Mouse (Mus musculus): Measurements from ENCODE around the gene Glmn. TPM values are rescaled to one million over a fixed set of nuclear protein-coding genes. Genes with fewer than 3 reads are reported as not detected.

The Glmn gene
- total and polyA plus RNA-seq, 2 experiments from 2014 or later = 18.0 to 35.4 TPM

- no peaks in the 10 kb centered on the region for H3K27me3 ChIP-seq (ENCODE audit: insufficient read depth, low read length)
- TF ChIP-seq CTCF (IDR thresholded peaks at IDR 0.05; ENCODE audit: low read depth) = no peak
- H3K4me1 ChIP-seq (ENCODE audit: insufficient read depth) = no peaks in the 10 kb centered on the region
- H3K27ac ChIP-seq (ENCODE audit: low read depth, low read length) = no peak overlapping the region
- no peak overlapping the region for H3K4me3 ChIP-seq (ENCODE audit: low read depth, low read length)
- ATAC-seq (no peak), DNase-seq (no peak)
- 84% methylated on average over 6 of the region's 6 CpGs for WGBS
- no peaks in the 10 kb centered on the region for H3K9me3 ChIP-seq (ENCODE audit: low read length)
- no peak overlapping the region for H3K4me2 ChIP-seq (ENCODE audit: low read depth)
- H3K36me3 ChIP-seq (ENCODE audit: insufficient read depth) = peaks cover 27% of the 10 kb centered on the region
- H3K9ac ChIP-seq = no peak overlapping the region
Observed at GRCm38 (mm10) chr5:107617986-107618385, 20.3 kb upstream of the Glmn start.

GRCm38 (mm10) chr5:107611224-107611623 lies 13.5 kb upstream of the Glmn start:
- DNase-seq (peak; percentile 85), ATAC-seq (peak; percentile 77)
- H3K9ac ChIP-seq = no peak overlapping the region
- H3K27me3 ChIP-seq (ENCODE audit: insufficient read depth, low read length) = no peaks in the 10 kb centered on the region
- TF ChIP-seq CTCF (IDR thresholded peaks at IDR 0.05; ENCODE audit: low read depth) = peak; percentile 94
- no peaks in the 10 kb centered on the region for H3K9me3 ChIP-seq (ENCODE audit: low read length)
- H3K4me1 ChIP-seq (ENCODE audit: insufficient read depth) = no peaks in the 10 kb centered on the region
- 5% methylated on average over 2 of the region's 2 CpGs for WGBS
- H3K36me3 ChIP-seq (ENCODE audit: insufficient read depth) = peaks cover 14% of the 10 kb centered on the region
- H3K27ac ChIP-seq (ENCODE audit: low read depth, low read length) = no peak overlapping the region
- H3K4me3 ChIP-seq (ENCODE audit: low read depth, low read length) = no peak overlapping the region
- H3K4me2 ChIP-seq (ENCODE audit: low read depth) = no peak overlapping the region

GRCm38 (mm10) chr5:107598380-107598779 lies 692 bp upstream of the Glmn start:
- DNase-seq (peak; percentile 1), ATAC-seq (no peak)
- Histone ChIP-seq H3K4me1 (ENCODE audit: insufficient read depth) (0 out of 2 replicates have a peak, but pooled peaks cover 5% of the 10 kb centered on the region), H3K4me2 (ENCODE audit: low read depth) (peak overlapping the region; percentile 67), H3K9me3 (ENCODE audit: low read length) (no peaks in the 10 kb centered on the region), H3K27me3 (ENCODE audit: insufficient read depth, low read length) (no peaks in the 10 kb centered on the region), H3K27ac (ENCODE audit: low read depth, low read length) (peak overlapping the region; percentile 91; the same call in 1 of the 2 replicates), H3K9ac (peak overlapping the region; percentile 81; the same call in 1 of the 2 replicates), H3K4me3 (ENCODE audit: low read depth, low read length) (peak overlapping the region; percentile 73), H3K36me3 (ENCODE audit: insufficient read depth) (peaks cover 18% of the 10 kb centered on the region)
- no peak for TF ChIP-seq CTCF (IDR thresholded peaks at IDR 0.05; ENCODE audit: low read depth)
- 11% methylated on average over 4 of the region's 4 CpGs for WGBS

- DNase-seq = peak; percentile 28
- Histone ChIP-seq H3K36me3 (ENCODE audit: insufficient read depth) (peaks cover 37% of the 10 kb centered on the region), H3K27ac (ENCODE audit: low read depth, low read length) (no peak overlapping the region), H3K27me3 (ENCODE audit: insufficient read depth, low read length) (no peaks in the 10 kb centered on the region), H3K9ac (no peak overlapping the region), H3K4me2 (ENCODE audit: low read depth) (no peak overlapping the region), H3K4me1 (ENCODE audit: insufficient read depth) (no peaks in the 10 kb centered on the region), H3K4me3 (ENCODE audit: low read depth, low read length) (no peak overlapping the region), H3K9me3 (ENCODE audit: low read length) (no peaks in the 10 kb centered on the region)
- WGBS = 84% methylated on average over 9 of the region's 9 CpGs
- peak; percentile 79 for ATAC-seq
- TF ChIP-seq CTCF (IDR thresholded peaks at IDR 0.05; ENCODE audit: low read depth) = no peak
Observed at GRCm38 (mm10) chr5:107569148-107569547, 28.5 kb downstream of the Glmn start.

GRCm38 (mm10) chr5:107556969-107557368 lies 40.7 kb downstream of the Glmn start:
- Histone ChIP-seq H3K27me3 (ENCODE audit: insufficient read depth, low read length) (no peaks in the 10 kb centered on the region), H3K9ac (no peak overlapping the region), H3K36me3 (ENCODE audit: insufficient read depth) (peaks cover 49% of the 10 kb centered on the region), H3K4me3 (ENCODE audit: low read depth, low read length) (no peak overlapping the region), H3K4me1 (ENCODE audit: insufficient read depth) (no peaks in the 10 kb centered on the region), H3K9me3 (ENCODE audit: low read length) (no peaks in the 10 kb centered on the region), H3K27ac (ENCODE audit: low read depth, low read length) (no peak overlapping the region), H3K4me2 (ENCODE audit: low read depth) (no peak overlapping the region)
- WGBS = 80% methylated on average over 3 of the region's 3 CpGs
- no peak for DNase-seq
- no peak for TF ChIP-seq CTCF (IDR thresholded peaks at IDR 0.05; ENCODE audit: low read depth)
- ATAC-seq = no peak

GRCm38 (mm10) chr5:107554336-107554735 lies 43.4 kb downstream of the Glmn start:
- WGBS = 90% methylated on average over 5 of the region's 5 CpGs
- H3K27ac ChIP-seq (ENCODE audit: low read depth, low read length) = no peak overlapping the region
- ATAC-seq (no peak), DNase-seq (no peak)
- H3K36me3 ChIP-seq (ENCODE audit: insufficient read depth) = peaks cover 38% of the 10 kb centered on the region
- H3K4me3 ChIP-seq (ENCODE audit: low read depth, low read length) = no peak overlapping the region
- H3K9ac ChIP-seq = no peak overlapping the region
- no peaks in the 10 kb centered on the region for H3K4me1 ChIP-seq (ENCODE audit: insufficient read depth)
- TF ChIP-seq CTCF (IDR thresholded peaks at IDR 0.05; ENCODE audit: low read depth) = no peak
- no peaks in the 10 kb centered on the region for H3K27me3 ChIP-seq (ENCODE audit: insufficient read depth, low read length)
- no peaks in the 10 kb centered on the region for H3K9me3 ChIP-seq (ENCODE audit: low read length)
- H3K4me2 ChIP-seq (ENCODE audit: low read depth) = no peak overlapping the region

GRCm38 (mm10) chr5:107548444-107548843 lies 49.2 kb downstream of the Glmn start:
- no peak for TF ChIP-seq CTCF (IDR thresholded peaks at IDR 0.05; ENCODE audit: low read depth)
- no peak overlapping the region for H3K4me2 ChIP-seq (ENCODE audit: low read depth)
- DNase-seq = no peak
- WGBS = 93% methylated on average over 3 of the region's 3 CpGs
- peaks cover 21% of the 10 kb centered on the region for H3K36me3 ChIP-seq (ENCODE audit: insufficient read depth)
- no peak overlapping the region for H3K4me3 ChIP-seq (ENCODE audit: low read depth, low read length)
- no peak for ATAC-seq
- no peaks in the 10 kb centered on the region for H3K4me1 ChIP-seq (ENCODE audit: insufficient read depth)
- H3K9ac ChIP-seq = no peak overlapping the region
- H3K27me3 ChIP-seq (ENCODE audit: insufficient read depth, low read length) = no peaks in the 10 kb centered on the region
- no peaks in the 10 kb centered on the region for H3K9me3 ChIP-seq (ENCODE audit: low read length)
- H3K27ac ChIP-seq (ENCODE audit: low read depth, low read length) = no peak overlapping the region
